Mouse (Mus musculus): Measurements from ENCODE around the gene Cip2a. TPM values are rescaled to one million over a fixed set of nuclear protein-coding genes. Genes with fewer than 3 reads are reported as not detected.

Cip2a gene
- polyA plus RNA-seq (2017; shearing (Covaris generic)): 2.8 TPM

DNA sequence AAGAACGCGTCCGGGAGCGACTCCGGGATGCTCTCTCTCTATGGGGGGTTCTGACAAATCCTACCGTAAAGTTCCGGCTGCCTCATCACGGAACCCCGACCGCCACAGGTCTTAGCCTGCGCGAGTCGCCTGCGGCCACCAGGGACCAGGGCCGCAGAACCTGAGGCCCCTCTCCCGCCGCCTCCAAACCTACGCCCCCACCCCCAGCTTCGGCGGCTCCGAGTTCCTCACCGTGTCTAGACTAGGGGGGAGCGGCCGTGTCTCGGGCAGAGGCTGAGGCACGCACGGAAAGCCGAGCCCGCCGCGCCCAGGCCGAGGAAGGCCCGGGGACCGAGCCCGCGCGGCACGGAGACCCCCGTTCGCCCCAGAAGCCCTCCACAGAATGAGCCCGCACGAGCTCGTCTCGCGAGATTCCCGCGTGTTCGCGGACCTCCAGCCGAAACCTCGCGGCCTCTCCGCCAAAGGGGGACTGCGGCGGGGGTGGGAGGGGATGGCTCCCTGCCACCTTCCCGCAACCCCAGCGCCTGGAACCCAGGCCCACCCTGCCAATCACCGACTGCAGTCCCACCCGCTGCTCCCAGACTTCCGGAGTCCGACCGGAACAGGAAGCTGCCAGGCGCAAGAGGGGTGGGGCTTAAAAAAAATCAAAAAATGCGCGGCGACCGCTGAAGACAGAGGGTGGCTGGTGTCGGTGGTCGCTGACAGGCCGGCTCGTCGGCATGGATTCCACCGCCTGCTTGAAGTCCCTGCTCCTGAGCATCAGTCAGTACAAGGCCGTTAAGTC is at the start of gene Cip2a, which contains the start of gene Dzip3:
Gene Cip2a (plus strand): TSS at position 627 of the 784 bp plus-strand sequence.
Gene Dzip3 (minus strand): TSS at position 607 of the 784 bp plus-strand sequence.

DNA sequence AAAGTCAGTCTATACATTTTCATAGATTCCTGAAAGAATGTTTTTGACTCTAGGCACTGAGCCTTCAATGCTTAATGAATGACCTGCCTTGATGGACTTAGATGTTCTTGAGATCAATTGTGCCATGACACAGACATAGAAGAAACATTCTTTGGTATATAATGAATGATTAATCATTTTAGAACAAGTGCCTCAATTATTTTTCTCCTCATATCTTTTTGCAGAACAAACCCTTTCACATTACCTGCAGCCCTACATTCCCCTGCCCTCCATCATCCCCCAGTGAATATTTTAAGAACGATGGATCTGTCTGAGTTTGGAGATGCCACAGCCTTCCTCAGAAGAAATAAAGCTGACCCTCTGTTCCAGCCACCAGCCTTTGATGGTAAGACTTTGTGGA is 63.2 kb downstream of the Cip2a start, which contains the start of gene Myh15:
Gene Myh15 (plus strand): TSS at position 301 of the 400 bp plus-strand sequence.

Other genes with a start within 250 kb of the Cip2a start
- gene Trat1, start 222.2 kb upstream of the Cip2a start, polyA plus RNA-seq (2017; shearing (Covaris generic)): 122 TPM
- gene Retnlb, start 177.3 kb upstream of the Cip2a start, polyA plus RNA-seq (2017; shearing (Covaris generic)): not detected
- gene Retnla, start 151.6 kb upstream of the Cip2a start, polyA plus RNA-seq (2017; shearing (Covaris generic)): not detected
- gene Retnlg, start 121.6 kb upstream of the Cip2a start, polyA plus RNA-seq (2017; shearing (Covaris generic)): not detected
- gene Dzip3, start within 50 bp of the Cip2a start, polyA plus RNA-seq (2017; shearing (Covaris generic)): 6.8 TPM
- gene Myh15, start 63.3 kb downstream of the Cip2a start, polyA plus RNA-seq (2017; shearing (Covaris generic)): 0.20 TPM